In the genomic region with DNA sequence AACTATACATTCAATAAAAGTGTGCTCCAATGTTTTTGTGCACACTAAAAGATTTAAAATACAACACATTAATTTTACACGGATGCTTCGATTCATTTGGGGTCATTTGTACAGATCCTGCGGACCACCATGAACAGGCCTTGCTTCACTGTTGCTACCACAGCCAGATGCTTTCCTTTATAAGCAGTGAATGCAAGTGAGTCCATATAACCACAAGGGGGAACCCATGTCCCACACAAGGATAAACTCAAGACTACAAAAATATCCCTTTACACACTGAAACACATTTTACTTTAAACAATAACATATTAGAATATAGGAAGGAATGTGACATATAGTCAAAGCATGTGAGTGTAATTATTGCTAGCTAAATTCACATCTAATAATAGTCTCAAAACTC, we compare ENCODE assay signal across 8 mouse cellular contexts.
DNase-seq lines count a peak whose midpoint lies in the region; ATAC-seq and TF ChIP-seq lines count a peak whose summit lies in the region.

No protein-coding gene starts in this region.

- H3K4me1 ChIP-seq in kidney, embryonic 15.5 days: no peaks in the 10 kb centered on the region
- no peaks in the 10 kb centered on the region for H3K4me1 ChIP-seq in MEL (ENCODE audit: control insufficient read depth in 1 of 2, insufficient read depth in 2 of 2, low read length in 2 of 2)
- no peaks in the 10 kb centered on the region for H3K4me1 ChIP-seq in neural tube, embryonic 13.5 days (replicated peaks)
- no peaks in the 10 kb centered on the region for H3K4me1 ChIP-seq in intestine, embryonic 15.5 days (replicated peaks)

- no peak for TF ChIP-seq EP300 in MEL (IDR thresholded peaks at IDR 0.05; ENCODE audit: low read depth in 1 of 2, low read length in 2 of 2)

- no peak overlapping the region for H3K4me3 ChIP-seq in kidney, embryonic 15.5 days (replicated peaks)
- no peak overlapping the region for H3K4me3 ChIP-seq in MEL (ENCODE audit: control insufficient read depth in 1 of 2, insufficient read depth in 1 of 2, low read depth in 2 of 2, low read length in 2 of 2)
- no peak overlapping the region for H3K4me3 ChIP-seq in layer of hippocampus, adult 2 months
- H3K4me3 ChIP-seq in neural tube, embryonic 13.5 days: no peak overlapping the region
- no peak overlapping the region for H3K4me3 ChIP-seq in intestine, embryonic 15.5 days (replicated peaks)

- no peak for DNase-seq in kidney, adult 8-10 months
- DNase-seq in MEL (ENCODE audit: low read depth, low spot score): peak; percentile 8
- peak; percentile 28 for DNase-seq in embryo, embryonic 9.5 days (ENCODE audit: extremely low spot score)
- peak; percentile 41 to 47 for DNase-seq in layer of hippocampus, adult 2 months (ENCODE audit: low spot score in 2 of 2)
- no peak for DNase-seq in adrenal gland, postnatal 36 days

- H3K27me3 ChIP-seq in kidney, embryonic 15.5 days: no peaks in the 10 kb centered on the region
- H3K27me3 ChIP-seq in MEL (ENCODE audit: control insufficient read depth in 1 of 2, insufficient read depth in 2 of 2, low read length in 2 of 2): no peaks in the 10 kb centered on the region
- no peaks in the 10 kb centered on the region for H3K27me3 ChIP-seq in neural tube, embryonic 13.5 days
- H3K27me3 ChIP-seq in intestine, embryonic 15.5 days (replicated peaks): no peaks in the 10 kb centered on the region

- peak in 1 of 3 experiments; percentile 25; a peak in 1 of 6 replicates for TF ChIP-seq CTCF in MEL (IDR thresholded peaks at IDR 0.05 in 2 of 3, conservative IDR thresholded peaks at IDR 0.05 in 1 of 3; ENCODE audit: control insufficient read depth in 1 of 3, insufficient read depth in 1 of 3, low read depth in 2 of 3, low read length in 3 of 3, poor library complexity in 1 of 3, severe bottlenecking in 1 of 3)
- peak; percentile 92 for TF ChIP-seq CTCF in layer of hippocampus, adult 2 months (conservative IDR thresholded peaks at IDR 0.05)

- H3K4me2 ChIP-seq in kidney, embryonic 15.5 days: no peak overlapping the region
- H3K4me2 ChIP-seq in neural tube, embryonic 13.5 days: no peak overlapping the region
- no peak overlapping the region for H3K4me2 ChIP-seq in intestine, embryonic 15.5 days (replicated peaks)

- H3K27ac ChIP-seq in kidney, embryonic 15.5 days: no peak overlapping the region
- H3K27ac ChIP-seq in MEL (ENCODE audit: control insufficient read depth, low read depth, low read length): no peak overlapping the region
- H3K27ac ChIP-seq in layer of hippocampus, adult 2 months: no peak overlapping the region
- no peak overlapping the region for H3K27ac ChIP-seq in neural tube, embryonic 13.5 days (replicated peaks)
- H3K27ac ChIP-seq in intestine, embryonic 15.5 days: no peak overlapping the region

- H3K9me3 ChIP-seq in kidney, embryonic 15.5 days (replicated peaks): no peaks in the 10 kb centered on the region
- H3K9me3 ChIP-seq in MEL (replicated peaks; ENCODE audit: insufficient read depth, low read length): no peaks in the 10 kb centered on the region
- no peaks in the 10 kb centered on the region for H3K9me3 ChIP-seq in neural tube, embryonic 13.5 days
- no peaks in the 10 kb centered on the region for H3K9me3 ChIP-seq in intestine, embryonic 15.5 days

- no peaks in the 10 kb centered on the region for H3K36me3 ChIP-seq in kidney, embryonic 15.5 days
- H3K36me3 ChIP-seq in MEL (ENCODE audit: control insufficient read depth in 1 of 2, insufficient read depth in 2 of 2, low read length in 2 of 2): no peaks in the 10 kb centered on the region
- no peaks in the 10 kb centered on the region for H3K36me3 ChIP-seq in neural tube, embryonic 13.5 days
- H3K36me3 ChIP-seq in intestine, embryonic 15.5 days: no peaks in the 10 kb centered on the region

- ATAC-seq in kidney, embryonic 15.5 days (replicated peaks; ENCODE audit: low FRiP score): 0 out of 2 replicates have a peak, but pooled peaks have one; percentile 40
- ATAC-seq in neural tube, embryonic 13.5 days (ENCODE audit: low read depth): 0 out of 2 replicates have a peak, but pooled peaks have one; percentile 65
- no peak for ATAC-seq in intestine, embryonic 15.5 days

- no peak overlapping the region for H3K9ac ChIP-seq in kidney, embryonic 15.5 days
- H3K9ac ChIP-seq in MEL (ENCODE audit: control insufficient read depth, low read depth, low read length, poor library complexity, severe bottlenecking): no peak overlapping the region
- H3K9ac ChIP-seq in neural tube, embryonic 13.5 days: no peak overlapping the region
- H3K9ac ChIP-seq in intestine, embryonic 15.5 days: no peak overlapping the region

- no peaks in the 10 kb centered on the region for H3K79me2 ChIP-seq in MEL (ENCODE audit: control insufficient read depth, insufficient read depth, low read length, poor library complexity)

- no peak for TF ChIP-seq POLR2A in MEL (IDR thresholded peaks at IDR 0.05; ENCODE audit: control insufficient read depth in 1 of 2, insufficient read depth in 1 of 2, low read depth in 1 of 2, low read length in 2 of 2, poor library complexity in 1 of 2)

- TF ChIP-seq RAD21 in MEL (IDR thresholded peaks at IDR 0.05; ENCODE audit: low read depth, low read length): peak; percentile 33

- 54% methylated on average over 3 of the region's 3 CpGs for WGBS in kidney, embryonic 15.5 days
- WGBS in neural tube, embryonic 13.5 days: 69% methylated on average over 3 of the region's 3 CpGs
- 61% methylated on average over 3 of the region's 3 CpGs for WGBS in intestine, embryonic 15.5 days

TF ChIP-seq in MEL, 35 proteins besides CTCF, POLR2A, EP300 and RAD21:
- TF ChIP-seq KAT2A (conservative IDR thresholded peaks at IDR 0.05; ENCODE audit: low read depth, low read length): no peak
- no peak for TF ChIP-seq CHD2 (IDR thresholded peaks at IDR 0.05; ENCODE audit: low read length)
- TF ChIP-seq NRF1 (IDR thresholded peaks at IDR 0.05; ENCODE audit: insufficient read depth, low read depth, low read length, poor library complexity, severe bottlenecking): no peak
- no peak for TF ChIP-seq MAZ (IDR thresholded peaks at IDR 0.05; ENCODE audit: low read depth, low read length)
- no peak for TF ChIP-seq POLR2AphosphoS5 (IDR thresholded peaks at IDR 0.05; ENCODE audit: borderline replicate concordance, low read depth, low read length)
- no peak for TF ChIP-seq ZKSCAN1 (IDR thresholded peaks at IDR 0.05; ENCODE audit: low read depth, low read length)
- TF ChIP-seq SMC3 (IDR thresholded peaks at IDR 0.05; ENCODE audit: low read depth, low read length): 0 out of 2 replicates have a peak, but pooled peaks have one; percentile 18
- TF ChIP-seq RCOR1 (IDR thresholded peaks at IDR 0.05; ENCODE audit: low read depth, low read length): no peak
- no peak for TF ChIP-seq USF2 (IDR thresholded peaks at IDR 0.05; ENCODE audit: borderline replicate concordance in 1 of 2, insufficient read depth in 1 of 2, low read depth in 1 of 2, low read length in 2 of 2)
- no peak for TF ChIP-seq TCF12 (IDR thresholded peaks at IDR 0.05; ENCODE audit: low read depth, low read length)
- TF ChIP-seq ELF1 (IDR thresholded peaks at IDR 0.05; ENCODE audit: low read depth, low read length): no peak
- TF ChIP-seq CHD1 (IDR thresholded peaks at IDR 0.05; ENCODE audit: low read depth, low read length): no peak
- TF ChIP-seq GATA1 (IDR thresholded peaks at IDR 0.05; ENCODE audit: low read depth, low read length): no peak
- 0 out of 2 replicates have a peak, but pooled peaks have one; percentile 7 for TF ChIP-seq ZC3H11A (IDR thresholded peaks at IDR 0.05; ENCODE audit: low read depth, low read length)
- no peak for TF ChIP-seq MAFK (IDR thresholded peaks at IDR 0.05; ENCODE audit: borderline replicate concordance, low read depth, low read length)
- no peak for TF ChIP-seq TBP (IDR thresholded peaks at IDR 0.05; ENCODE audit: low read depth, low read length)
- no peak for TF ChIP-seq ZMIZ1 (IDR thresholded peaks at IDR 0.05; ENCODE audit: low read depth, low read length)
- TF ChIP-seq ZNF384 (IDR thresholded peaks at IDR 0.05; ENCODE audit: low read depth, low read length): no peak

Comparison
In these comparisons a context has a peak if more than half of its experiments do, and no peak if none do; other contexts are left out.
1. DNase-seq: peak in MEL (single experiment), embryo, embryonic 9.5 days (single experiment) and layer of hippocampus, adult 2 months (2 of 2); none in kidney, adult 8-10 months (0 of 2) and adrenal gland, postnatal 36 days (0 of 2).